Mouse (Mus musculus) kidney, adult 9 months (tissue): ENCODE data around the gene Zdhhc23.

Experiments used
- DNase-seq: peaks from one replicate; pipeline ENCODE4 v3.0.0; 2022

Zdhhc23 gene

DNA sequence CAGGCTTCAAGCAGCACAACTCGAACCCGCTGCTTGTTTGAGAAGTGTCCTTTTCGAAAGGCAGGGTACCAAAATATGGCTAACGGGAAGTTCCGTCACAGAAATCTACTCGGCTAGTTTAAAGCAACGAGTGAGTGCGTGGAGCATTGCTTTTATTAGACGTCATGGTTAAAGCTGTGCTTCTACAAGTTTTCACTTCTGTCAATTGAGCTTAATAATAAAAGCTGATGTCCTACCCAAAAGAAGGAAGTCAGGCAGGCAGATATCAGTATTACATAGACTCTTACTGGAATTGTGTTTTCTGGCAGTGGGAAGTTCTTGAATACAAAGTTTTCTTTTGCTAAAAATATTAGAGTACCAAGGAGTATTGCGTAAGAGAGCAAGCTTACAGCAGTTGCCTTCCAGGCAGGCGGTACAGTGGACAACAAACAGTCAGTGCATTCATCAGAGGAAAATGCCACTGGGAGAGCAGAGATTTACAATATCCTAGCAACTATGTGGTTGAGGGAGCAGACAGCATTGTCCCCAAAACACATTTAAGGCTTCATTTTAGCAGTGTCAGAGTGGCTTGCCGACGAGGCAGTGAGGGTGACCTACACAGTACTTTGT, 13.7 kb downstream of the Zdhhc23 start:
- DNase-seq, result no peak

DNA sequence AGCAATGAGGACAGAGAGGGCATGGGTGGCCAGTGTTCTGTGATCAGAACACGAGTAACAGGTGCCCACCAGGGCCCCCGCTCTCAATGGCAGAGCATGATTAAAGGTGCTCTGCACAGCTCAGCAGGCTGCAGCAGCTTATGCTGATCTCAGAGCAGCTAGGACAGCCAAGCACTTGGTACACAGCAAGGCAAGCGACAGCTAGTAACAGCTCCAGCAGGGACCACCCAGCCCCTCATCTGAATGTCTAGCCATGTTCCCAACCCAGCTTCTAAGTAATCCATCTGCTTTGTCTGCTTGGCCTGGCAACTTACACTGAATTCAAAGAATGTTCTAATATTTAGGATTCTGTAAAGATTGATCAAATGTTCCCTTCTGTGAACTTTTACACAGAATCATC, 15.8 kb downstream of the Zdhhc23 start:
- no peak for DNase-seq

DNA sequence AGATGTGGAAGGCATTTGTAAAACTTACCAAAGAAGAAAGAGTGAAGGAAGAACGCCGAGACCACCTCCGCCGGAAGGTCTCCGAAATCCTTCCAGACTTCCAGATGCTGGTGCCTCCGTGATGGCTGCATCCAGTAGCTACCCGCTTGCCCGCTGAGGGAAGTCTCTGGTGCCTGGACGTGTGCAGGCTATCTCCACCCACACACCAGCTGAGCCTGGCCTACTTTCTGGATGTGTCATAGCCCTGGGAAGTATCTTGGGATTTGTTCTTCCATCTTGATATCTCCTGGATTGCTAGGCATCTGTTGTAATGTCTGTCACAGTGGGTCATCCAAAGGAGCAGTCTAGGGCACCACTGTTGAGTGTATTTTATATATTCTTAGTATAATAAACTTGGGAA, 16.3 kb downstream of the Zdhhc23 start:
- DNase-seq, result no peak

DNA sequence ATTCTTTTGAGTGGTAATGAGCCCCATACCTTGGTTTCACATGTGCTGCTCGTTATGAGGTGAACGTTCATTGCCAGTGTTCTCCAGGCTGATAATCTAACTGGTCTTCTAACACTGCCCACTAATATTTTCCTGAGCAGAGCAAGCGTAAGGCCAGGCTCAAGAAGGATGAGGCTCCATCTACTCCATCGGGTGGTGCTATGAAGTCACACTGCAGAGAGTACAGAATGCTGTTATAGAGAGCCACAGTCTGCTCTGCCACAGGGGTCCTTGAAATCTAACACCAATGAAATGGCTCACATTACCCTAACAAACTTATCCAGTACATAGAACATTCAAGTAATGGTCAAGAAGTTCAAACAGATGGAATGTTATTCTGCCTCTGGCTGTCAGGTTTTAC, 21.6 kb downstream of the Zdhhc23 start:
- no peak for DNase-seq

DNA sequence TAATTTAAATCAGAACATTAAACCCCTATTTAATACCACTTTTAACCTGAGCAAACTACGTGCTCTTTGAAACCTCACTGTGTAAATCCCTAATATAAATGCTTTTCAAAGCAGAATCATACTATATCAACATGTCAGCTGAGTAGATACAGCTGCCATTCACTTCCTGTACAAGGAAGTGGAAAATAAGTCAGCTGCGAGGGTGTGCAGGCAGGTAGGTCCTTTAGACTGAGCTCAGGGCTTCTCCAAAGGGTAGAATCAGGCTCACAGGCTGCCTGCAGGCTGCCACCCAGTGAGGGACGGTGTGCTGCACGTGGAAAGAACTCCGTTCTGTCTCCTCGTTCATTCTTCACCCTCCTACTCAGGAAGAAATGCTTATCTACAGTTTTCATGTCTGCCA, 24.7 kb downstream of the Zdhhc23 start:
- no peak for DNase-seq

DNA sequence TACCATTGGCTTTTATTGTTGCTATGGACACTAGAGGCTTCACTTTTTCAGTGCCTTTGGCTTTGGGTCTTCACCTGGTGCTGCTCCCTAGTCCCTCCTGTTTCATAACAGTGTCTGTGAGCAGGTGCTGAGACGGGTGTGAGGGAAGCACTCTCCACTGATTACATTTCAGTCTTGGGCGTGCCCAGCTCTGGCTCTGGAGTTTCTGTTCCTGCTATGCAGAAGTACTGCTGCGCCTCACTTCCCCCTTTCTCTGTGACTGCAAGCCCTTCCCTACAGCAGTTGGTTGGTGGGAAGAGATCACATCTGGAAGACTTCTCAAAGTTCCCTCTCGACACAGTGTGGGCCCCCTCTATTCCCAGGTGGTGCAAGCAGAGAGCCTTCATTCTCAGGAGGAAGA, 28.0 kb downstream of the Zdhhc23 start:
- no peak for DNase-seq

DNA sequence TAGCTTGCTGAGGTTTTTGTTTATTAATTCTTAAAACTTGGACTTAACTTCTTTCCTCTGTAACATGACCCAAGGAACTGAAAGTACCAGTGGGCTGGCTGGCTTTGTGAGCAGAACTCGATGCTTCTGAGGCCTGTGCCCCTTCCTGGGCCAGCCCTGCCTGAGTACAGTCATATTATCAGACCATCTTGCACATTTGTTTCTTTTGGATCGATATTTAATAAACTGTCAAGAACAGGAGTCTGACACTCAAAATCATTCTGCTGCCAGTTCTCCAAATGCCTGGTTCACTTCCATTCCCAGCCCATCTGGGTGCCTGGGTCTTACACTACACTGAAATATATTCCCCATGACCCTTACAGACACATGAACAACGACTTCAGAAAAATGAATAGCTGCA, 33.7 kb downstream of the Zdhhc23 start:
- no peak for DNase-seq

DNA sequence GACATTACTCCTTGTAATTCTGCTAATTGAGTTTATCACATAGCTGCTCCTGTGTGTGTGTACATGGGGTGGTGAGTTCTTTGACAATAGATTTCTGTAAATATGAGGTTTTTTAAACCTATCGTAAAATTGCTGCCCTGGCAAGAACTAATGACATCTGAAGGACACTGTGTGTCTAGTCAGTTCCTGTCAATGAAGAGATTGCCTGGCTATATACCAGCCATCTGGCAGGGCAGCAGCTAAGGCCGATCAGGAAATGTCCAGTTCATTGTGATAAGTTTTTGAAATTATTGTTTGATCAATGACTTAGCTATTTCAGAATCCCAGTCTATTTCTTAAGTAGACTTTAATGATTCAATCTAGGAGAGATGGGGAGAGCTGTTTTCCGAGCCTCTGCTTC, 34.2 kb downstream of the Zdhhc23 start:
- no peak for DNase-seq

DNA sequence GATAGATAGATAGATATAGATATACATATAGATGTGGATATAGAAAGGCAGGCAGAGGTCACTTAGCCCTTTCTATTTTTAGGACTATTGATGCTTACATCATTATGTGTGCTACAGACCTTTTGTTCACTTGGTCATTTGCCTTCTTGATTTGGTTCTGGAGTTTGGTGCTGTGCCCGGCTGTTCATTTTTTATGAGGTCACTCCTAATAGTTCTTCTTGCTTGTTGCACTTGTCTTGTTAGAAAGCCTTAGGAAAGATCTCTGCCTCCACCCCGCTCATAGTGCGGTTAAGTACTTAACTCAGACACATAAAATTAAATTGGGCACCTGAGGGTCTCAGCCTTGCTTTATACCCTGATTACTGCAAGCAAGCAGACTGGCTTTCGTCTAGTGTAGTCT, 38.7 kb downstream of the Zdhhc23 start:
- DNase-seq, result no peak

DNA sequence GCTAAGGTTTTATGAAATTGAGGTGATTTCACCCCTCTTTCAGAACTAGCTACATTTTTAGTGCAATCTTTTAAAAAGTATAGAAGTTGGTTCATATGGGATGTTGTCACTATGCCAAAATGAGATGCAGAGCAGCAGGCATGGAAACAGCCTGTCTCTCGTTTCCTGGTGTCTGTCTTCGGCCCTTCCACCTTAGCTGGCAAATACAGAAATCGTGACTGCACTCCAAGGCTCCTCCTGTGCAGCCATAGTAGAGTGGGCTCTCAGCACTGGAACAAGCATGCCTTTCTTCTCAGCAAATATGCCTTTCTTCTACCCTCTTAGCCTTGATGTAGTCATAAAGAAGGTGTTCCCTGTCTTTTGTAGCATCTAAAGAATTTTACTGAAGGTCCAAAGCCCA, 43.7 kb downstream of the Zdhhc23 start:
- DNase-seq, result no peak

DNA sequence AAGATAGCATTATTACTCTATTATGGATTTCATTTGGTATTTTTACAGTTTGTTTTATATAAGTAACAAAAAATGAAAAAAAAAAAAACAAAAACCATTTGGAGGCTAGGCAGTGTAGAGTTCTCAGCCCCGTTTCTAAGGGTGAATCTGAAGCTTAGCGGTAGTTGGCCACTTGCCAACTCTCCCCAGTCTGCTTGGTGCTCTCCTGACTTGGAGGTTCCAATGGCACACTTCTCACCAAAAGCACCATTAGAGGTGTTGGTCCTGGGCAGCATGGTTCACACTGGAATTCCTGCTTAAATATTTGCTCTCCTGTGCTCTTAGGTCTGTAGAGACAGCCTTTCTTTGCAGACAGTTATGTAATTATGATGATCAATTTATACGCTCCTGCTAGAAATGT, 44.2 kb downstream of the Zdhhc23 start:
- DNase-seq, result no peak

DNA sequence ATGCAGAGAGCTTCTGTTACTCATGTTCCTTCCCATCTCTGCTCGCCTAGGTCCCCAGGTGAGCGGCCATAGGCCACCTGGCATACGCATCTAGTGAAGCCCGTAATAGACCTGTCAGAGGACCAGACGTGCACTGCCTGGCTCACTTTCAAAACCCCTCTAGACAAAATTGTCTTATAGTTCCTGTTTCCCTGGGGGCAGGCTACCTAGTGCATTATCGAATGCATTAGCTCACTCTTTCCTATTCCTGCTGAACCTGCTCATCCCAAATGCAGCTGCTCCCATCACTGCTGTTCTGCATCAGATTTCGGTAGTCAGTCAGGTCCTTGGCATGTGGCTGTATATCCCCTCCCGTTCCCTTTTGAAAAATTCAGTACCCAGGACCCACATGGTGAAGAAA, 44.7 kb downstream of the Zdhhc23 start:
- DNase-seq, result no peak

DNA sequence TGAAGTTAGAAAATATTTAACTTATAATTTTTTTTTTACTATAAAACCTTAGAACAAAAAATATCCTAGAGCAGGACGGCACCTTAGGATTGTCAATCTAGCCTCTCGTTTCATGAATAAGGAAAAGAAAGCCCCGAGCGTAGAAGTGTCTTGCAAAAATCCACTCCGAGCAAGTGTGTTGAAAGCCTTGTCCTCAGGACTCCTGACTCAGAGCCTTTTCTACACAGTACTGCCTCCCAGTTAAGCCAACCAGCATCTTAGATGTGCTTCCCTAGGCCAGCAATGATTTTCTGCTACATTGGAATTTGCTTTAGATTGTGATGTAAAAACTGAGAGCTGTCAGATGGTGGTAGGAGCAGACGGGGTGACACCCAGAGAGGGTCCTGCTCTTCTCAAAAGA, 46.5 kb downstream of the Zdhhc23 start:
- no peak for DNase-seq

DNA sequence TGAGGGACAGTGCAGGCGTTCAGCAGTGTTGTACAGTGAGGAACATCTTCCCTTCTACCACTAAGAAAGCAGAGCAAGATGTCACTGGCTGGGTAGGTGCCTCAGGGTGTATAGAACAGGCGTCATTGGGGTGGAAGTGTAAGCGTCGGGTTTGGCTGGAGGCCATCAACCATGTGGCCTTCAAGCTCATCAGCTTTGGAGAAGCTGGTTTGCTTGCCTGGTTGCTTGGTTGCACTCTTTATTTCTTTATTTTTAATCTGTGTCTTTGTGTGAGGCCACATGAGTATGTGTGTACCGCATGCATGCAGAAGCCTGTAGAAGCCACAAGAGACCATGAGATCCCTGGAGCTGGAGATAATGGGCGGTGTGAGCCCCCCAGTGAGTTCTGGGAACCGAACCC, 47.3 kb downstream of the Zdhhc23 start:
- no peak for DNase-seq

DNA sequence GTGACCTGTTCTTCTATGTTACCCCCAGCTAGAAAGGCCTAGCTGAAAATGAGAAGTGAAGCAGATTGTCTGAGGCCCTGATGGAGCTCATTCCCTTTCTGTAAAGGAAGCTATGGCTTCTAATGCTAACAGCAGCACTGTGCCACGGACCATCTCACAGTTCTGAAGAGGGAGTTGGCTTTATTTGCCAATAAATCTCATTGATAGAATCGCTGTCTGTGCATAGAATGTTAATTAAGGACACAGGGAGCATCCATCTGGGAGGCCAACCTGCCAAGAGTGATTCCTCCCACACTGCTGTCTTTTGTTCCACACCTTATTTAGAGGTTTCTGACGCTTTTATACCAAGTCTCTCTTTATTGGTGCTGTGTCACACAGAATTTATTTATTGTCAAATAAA, 48.1 kb downstream of the Zdhhc23 start:
- DNase-seq, result no peak

DNA sequence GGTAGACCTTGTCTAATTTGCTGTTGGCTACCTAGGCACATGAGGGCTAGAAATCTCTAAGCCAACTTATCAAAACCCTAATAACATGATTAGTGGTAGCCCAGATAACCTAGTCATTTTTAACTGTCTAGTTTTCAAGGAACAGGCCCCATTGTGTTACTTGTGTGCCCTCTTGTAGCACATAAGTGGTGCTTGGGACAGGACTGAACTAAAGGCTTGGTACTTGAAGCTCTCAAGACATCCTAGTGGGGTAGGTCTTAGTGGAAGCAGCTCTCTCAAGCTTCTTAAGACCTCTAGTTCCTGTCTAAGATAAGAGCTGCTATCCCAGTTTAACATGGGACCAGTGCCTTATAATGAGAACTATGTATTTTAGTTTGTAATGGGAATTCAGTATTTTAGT, 49.0 kb downstream of the Zdhhc23 start:
- DNase-seq, result no peak

DNA sequence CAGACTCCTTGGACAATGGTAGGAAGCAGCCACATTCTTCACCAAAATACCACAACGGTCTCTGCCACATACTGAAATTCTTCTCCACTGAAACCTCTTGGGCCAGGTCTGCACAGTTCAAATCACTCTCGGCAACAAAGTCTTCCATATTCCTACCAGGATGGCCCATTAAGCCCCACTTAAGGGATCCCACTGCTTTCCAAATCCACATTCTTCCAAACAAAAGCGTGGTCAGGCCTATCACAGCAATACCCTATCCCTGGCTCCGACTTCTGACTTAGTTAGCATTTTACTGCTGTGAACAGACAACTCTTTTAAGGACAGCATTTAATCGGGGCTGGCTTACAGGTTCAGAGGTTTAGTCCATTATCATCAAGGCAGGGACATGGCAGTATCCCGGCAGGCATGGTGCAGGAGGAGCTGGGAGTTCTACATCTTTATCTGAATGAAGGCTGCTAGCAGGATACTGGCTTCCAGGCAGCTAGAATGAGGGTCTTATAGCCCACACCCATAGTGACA, 53.2 kb downstream of the Zdhhc23 start, which contains the start of gene Qtrt2:
TSS of gene Qtrt2 (minus strand) at position 469 of the 519 bp plus-strand sequence.
- peak; percentile 20 for DNase-seq

DNA sequence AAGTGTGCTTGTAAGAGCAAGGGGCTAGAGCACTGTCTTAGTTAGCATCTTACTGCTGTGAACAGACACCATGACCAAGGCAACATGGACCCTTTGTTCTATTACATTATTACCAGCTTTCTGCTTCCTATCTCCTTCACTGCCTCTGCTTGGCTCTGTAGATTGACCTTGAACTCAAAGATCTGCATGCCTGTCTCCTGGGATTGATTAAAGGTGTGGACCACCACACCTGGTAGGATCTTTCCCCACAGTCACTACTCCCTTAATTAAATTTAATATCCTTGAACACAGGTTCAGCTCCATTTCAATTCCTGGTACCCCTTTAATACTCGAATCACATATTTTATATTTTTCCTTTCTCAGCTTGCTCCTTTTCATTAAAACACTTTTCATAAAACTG, 53.7 kb downstream of the Zdhhc23 start:
- DNase-seq, result no peak

DNA sequence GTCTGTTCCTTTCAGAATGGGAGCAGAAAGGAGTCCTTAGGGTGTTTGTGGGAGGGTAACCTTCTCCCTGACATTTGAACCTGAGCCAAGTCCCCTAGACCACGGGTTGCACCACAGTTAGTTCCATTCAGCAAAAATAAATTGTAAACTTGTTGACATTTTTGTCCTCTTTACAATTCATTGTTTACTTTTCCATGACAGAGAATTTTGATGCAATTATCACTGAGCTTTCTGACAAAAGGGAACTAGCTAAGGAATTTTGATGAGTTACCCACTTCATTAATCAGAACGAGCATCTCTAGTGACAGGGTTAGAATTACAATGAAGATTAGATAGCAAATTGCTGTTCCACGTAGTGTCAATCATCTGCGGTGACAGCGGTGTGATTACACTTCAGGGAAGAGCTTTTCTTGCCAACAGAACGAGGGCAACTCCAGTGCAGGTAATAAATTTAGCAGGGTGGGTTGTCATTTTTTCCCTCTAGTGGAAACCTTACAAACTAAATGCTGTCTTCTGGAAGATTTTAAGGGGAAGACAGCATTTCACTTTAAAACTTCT, 54.5 kb downstream of the Zdhhc23 start:
- DNase-seq, result no peak

DNA sequence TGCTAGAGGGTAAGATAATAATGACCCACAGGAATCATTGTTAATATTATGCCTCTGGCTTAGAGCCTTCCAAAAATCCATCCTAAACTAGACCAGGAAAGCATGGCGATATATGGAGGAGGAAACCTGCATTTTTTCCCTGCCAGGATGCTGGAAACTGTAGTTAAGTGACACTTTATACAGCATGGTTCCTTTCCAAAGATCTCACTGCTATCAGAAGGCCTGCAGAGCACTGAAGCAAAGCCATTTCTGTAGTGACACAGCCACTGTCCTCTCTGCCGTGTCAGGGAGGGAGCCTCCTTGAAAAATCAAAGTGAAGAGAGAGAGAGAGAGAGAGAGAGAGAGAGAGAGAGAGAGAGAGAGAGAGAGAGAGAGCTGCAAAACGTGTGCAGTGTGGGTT, 57.0 kb downstream of the Zdhhc23 start:
- DNase-seq, result no peak

DNA sequence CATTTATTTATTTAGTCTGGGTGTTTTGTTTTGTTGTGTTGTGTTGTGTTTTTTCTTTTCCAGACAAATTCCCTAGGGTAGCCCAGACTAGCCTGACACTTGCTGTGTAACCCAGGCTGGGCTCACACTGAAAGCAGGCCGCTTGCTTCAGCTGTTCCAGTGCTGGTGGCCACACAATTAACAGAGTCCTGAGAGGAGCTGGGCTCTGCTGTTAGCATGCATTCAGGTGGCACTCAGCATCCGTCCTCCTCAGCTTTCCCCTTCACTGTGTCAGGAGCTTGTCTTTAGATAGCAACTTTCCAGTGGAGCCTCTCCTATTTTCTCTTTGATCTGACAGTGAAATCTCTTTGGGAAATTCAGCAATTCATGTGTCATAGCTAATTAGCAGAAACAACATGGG, 57.6 kb downstream of the Zdhhc23 start:
- DNase-seq, result no peak

DNA sequence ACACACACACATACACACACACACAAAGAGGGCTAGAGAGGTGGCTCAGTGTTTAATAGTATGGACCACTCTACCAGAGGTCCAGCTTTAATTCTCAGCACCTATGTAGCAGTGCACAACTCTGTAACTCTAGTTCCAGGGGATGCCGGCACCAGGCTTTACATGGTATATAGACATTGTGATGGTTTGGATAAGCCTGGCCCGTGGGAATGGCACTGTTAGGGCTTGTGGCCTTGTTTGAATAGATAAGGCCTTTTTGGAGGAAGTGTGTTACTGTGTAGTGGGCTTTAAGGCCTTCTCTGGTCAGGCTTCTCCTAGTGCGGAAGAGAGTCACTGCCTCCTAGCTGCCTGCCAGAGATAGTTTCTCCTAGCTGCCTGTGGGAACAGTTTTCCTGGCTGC, 60.7 kb downstream of the Zdhhc23 start:
- no peak for DNase-seq
